Mouse (Mus musculus) megakaryocyte, adult 5-6 weeks (primary cell): ENCODE measurements around the gene Cntnap2. TPM values are rescaled to one million over a fixed set of nuclear protein-coding genes. Genes with fewer than 3 reads are reported as not detected.
A peak's percentile ranks its signal among the peaks of the same experiment; 100 is the strongest.
"Not testable (repeated sequence)": the region's sequence is repeated elsewhere in the genome, so short reads cannot be mapped to it uniquely, and the experiment has no call there.

Experiments
- ATAC-seq: 2 replicates; pipeline ENCODE4 v1.8.0; 2016; ENCODE audit warnings: mild to moderate bottlenecking, inconsistent platforms; ENCODE audit not compliant: poor library complexity, severe bottlenecking
- total RNA-seq, 2 experiments: library from RNA; stranded (forward) in 1 of 2; stranded (reverse) in 1 of 2; fragments of 153-499, 151-499 nt in 1 of 2; fragments of 221-1000, 200-1000 nt in 1 of 2; gene quantifications; 2 replicates each; pipeline versions ENCODE4 v1.2.3 to v1.2.4; 2015 to 2017

The Cntnap2 gene
- total RNA-seq, 2 experiments from 2014 or later: not detected

- no peak for ATAC-seq
These were observed 1991.4 kb downstream of the Cntnap2 start for GRCm38 (mm10) chr6:47050319-47051222.

DNA sequence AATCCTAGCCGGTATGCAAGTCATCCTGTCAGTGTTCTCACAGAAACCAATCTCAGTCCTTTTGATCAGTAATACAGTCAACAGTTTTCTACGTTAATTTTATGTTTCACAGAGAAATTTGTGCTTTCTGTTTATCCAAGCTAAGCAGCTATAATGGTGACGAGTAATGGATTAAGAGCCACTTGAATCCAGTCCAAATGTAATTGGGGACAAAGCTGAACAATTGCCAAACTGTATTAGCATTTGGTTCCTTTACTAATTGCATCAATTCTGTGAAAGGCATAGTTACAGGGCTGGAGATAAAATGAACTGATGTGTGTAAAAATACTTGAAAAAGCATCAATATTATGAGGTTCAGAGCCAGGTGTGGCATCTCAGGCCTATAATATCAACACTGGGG, 2002.2 kb downstream of the Cntnap2 start:
- ATAC-seq: no peak

- ATAC-seq: no peak
These were observed 2030.8 kb downstream of the Cntnap2 start for GRCm38 (mm10) chr6:47089998-47090397.

- ATAC-seq: no peak
These were observed 2045.8 kb downstream of the Cntnap2 start for GRCm38 (mm10) chr6:47104951-47105350.

DNA sequence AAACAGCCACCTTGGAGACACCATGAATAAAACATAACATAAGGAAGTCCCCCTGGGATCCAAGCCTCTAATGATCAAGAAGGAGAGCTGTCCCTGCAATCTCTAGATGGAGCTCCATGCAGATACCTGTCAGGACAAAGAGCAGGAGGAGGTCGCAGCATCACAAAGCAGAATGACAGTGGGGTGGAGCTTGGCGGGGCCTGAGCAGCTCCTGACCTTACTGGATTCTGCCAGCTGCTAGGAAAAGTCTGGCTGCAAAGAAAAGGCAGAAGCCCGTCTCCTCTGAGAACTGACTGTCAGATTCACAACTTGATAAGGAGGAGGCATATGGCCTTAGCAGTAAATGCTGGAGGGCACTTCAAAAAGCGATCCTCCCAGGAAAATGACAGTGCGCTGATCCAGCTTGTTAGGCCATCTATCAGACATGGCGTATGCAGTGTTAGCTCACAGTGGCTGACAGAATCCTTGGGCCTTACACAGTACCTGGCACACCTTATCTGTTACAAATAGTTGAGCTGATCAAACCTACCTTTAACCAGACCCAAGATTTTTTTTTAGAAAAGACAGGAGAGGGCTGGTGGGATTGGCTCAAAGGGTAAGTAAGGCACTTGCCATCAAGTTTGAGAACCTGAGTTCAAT, 2050.5 kb downstream of the Cntnap2 start:
- no peak for ATAC-seq

DNA sequence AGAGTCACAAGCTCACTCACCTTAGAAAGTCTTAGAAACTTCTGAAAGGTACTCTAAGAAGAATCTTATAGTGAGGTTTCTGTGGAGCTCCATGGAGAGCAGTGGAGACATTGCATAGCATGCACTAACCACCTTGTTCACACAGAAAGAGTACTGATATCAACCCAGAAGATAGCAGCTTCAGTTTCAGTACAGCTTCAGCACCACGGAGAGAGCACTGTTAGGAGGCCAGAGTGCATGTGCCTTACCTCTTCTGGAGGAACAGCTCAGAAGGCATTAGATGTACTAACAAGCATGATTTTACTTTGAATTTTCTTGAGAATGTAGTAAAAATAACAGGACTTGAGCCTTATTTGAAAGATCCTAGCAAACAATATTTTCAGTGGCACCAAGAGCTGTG, 2074.9 kb downstream of the Cntnap2 start:
- not testable (repeated sequence) for ATAC-seq

DNA sequence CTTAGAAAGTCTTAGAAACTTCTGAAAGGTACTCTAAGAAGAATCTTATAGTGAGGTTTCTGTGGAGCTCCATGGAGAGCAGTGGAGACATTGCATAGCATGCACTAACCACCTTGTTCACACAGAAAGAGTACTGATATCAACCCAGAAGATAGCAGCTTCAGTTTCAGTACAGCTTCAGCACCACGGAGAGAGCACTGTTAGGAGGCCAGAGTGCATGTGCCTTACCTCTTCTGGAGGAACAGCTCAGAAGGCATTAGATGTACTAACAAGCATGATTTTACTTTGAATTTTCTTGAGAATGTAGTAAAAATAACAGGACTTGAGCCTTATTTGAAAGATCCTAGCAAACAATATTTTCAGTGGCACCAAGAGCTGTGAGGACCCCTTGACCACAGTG, 2093.9 kb downstream of the Cntnap2 start:
- ATAC-seq: not testable (repeated sequence)

- ATAC-seq: peak; percentile 64
These were observed 2115.6 kb downstream of the Cntnap2 start for GRCm38 (mm10) chr6:47174580-47175294.

DNA sequence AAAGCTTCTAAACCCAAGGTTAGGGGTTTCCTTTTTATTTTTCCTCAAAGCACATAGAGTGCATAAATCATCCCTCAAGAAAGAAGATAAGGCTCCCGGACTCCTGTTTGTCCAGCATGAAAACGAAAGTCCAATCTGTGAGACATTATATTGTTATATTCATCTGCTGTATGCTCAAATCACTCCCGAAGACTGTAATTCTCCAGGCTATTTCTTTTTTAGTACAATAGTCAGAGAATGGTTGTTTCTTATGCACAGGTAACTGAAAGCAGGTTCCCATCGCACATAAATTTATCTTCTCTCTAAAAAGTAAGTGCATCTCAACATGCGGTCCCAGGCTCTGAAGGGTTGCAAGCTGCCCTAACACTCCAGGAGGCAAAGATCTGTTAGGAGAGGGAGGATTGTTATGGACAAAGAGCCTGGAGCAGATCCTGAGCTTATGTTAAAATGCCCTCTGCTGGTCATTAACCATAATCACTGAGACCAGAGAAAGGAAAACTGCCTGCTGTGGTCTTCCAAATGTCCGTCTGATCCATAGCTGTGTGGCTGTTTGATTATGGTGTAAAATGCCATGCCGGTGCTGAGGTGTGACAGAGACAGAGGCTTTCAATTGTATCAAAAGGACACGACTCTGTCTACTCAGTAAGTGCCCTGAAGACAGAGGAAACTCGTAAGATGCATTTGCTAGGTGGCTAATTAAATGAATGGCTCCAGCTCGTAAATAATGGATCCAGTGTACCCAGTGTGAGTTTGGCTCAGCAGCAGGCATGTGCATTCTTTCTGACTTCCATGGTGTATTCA, 2116.4 kb downstream of the Cntnap2 start:
- ATAC-seq: peak; percentile 63

GRCm38 (mm10) chr6:47176157-47176555, 2117.0 kb downstream of the Cntnap2 start:
- ATAC-seq: 0 out of 2 replicates have a peak, but pooled peaks have one; percentile 7

GRCm38 (mm10) chr6:47181372-47181771, 2122.2 kb downstream of the Cntnap2 start:
- ATAC-seq: not testable (repeated sequence)

DNA sequence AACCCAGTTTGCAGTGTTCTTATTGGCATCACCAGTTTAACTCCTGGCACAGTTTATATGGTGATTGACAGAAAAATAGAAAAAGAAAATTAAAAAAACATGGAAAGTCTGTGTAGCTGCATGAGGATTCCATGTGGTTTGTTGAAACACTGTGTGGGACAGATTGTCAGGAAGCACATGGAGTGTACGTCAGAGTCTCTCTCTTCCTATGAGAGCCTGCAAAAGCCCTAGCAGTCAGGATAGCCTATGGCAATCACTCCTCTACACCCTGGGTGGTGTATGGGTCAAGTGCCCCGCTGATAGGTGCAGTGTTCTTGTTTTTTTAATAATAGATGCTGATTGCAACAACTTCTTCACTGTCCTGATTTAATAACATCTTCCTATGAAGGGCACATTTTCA, 2123.1 kb downstream of the Cntnap2 start:
- ATAC-seq: no peak

- no peak for ATAC-seq
These were observed 2123.6 kb downstream of the Cntnap2 start for GRCm38 (mm10) chr6:47182756-47183155.

DNA sequence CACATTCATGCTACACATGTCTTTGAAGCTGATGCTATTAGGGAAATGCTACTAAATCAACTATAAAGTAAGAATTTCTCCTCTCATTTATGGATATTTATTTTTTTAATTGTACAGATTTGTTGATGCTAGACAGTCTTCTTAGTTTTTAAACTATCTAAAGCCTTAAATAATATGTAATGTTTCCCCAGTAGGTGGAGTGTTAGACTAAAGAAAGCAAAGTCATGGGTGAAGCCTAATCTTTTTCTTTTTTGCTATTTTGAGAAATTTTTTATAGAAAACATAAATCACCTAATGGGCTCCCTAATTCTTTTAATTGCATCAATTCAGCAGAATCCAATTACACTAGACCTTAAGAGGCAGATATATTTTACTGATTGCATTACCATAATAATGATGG, 2124.7 kb downstream of the Cntnap2 start:
- not testable (repeated sequence) for ATAC-seq

GRCm38 (mm10) chr6:47188193-47188592, 2129.0 kb downstream of the Cntnap2 start:
- peak; percentile 70 for ATAC-seq

GRCm38 (mm10) chr6:47188596-47188995, 2129.4 kb downstream of the Cntnap2 start:
- ATAC-seq: not testable (repeated sequence)

GRCm38 (mm10) chr6:47190282-47190681, 2131.1 kb downstream of the Cntnap2 start:
- ATAC-seq: no peak

DNA sequence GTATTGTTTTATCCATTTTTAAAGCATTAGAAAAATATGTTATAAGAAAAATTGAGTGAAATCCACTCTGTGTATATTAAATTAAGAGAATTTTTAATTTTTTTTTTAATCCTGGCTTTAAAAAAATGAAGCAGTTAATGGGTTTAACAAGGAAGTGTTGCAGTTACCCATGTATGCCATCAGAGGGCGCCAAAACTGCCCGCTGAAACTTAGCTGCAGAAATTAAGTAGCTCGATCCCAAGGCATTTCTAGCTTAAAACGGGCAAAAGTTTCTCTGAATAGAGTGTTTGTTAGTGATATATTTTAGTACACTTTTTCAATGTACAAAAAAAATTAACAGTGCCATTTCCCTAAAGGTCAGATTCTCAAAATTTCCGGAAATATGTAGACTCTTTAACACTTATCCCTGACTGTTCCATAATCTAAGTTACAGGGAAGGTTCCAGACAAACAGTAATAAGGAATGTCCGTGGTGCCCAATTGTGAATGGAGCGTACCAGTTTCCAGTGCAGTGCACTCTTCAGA, 2132.2 kb downstream of the Cntnap2 start:
- 0 out of 2 replicates have a peak, but pooled peaks have one; percentile 35 for ATAC-seq

DNA sequence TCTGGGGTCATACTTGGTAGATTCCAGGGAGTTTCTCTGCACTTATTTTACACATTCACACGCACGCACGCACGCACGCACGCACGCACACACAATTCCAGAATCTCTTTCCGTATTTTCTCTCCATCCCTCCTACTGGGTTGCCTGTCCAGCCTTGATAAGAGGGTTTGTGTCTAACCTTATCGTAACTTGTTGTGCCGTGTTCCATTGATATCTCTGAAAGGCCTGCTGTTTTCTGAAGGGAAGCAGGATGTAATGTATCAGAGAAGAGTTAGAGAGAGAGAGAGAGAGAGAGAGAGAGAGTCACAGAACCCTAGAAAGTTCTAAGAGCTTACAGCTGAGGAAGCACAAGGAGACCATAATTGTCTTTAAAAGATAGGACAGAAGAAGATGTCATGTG, 2132.8 kb downstream of the Cntnap2 start:
- ATAC-seq: no peak

DNA sequence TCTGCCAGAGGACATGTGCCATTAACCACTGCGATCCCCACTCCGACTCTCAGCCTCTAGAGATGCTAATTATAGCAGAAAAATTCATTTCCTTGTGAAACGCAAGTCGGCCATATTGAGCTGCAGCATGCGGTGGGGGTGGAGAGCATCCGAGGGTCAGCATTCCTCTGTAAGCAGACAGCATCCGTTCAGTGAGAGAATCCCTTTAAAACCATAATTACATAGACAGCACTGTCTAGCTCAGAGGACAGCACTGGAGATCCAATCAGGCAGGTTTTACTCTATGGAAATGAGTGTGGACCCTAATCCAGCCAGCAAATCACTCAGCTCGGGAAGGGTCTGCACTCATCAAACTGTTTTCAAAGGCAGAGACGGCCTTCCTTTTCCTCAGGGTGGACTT, 2133.3 kb downstream of the Cntnap2 start:
- no peak for ATAC-seq
